Comparison of ENCODE assay signal across 11 mouse cellular contexts in genomic region chr4:139500814-139501213, GRCm38 (mm10). TPM values are rescaled to one million over a fixed set of nuclear protein-coding genes. Genes with fewer than 3 reads are reported as not detected.
DNase-seq lines count a peak whose midpoint lies in the region; ATAC-seq and TF ChIP-seq lines count a peak whose summit lies in the region.
"Had no signal": no experiment of that assay in that cellular context is flagged by ENCODE, and none has a peak within 500 bp of the region (broad histone marks: within the 10 kb centered on the region; RNA-seq: fewer than 3 reads in every experiment).

No protein-coding gene starts in this region.

- no peak for DNase-seq in forebrain, postnatal 0 days
- no peak for DNase-seq in forebrain, embryonic 11.5 days (ENCODE audit: low spot score)
- DNase-seq in stomach, postnatal 0 days (ENCODE audit: low spot score): no peak
- peak; percentile 43 to 66 for DNase-seq in gastrocnemius, postnatal 4 days (ENCODE audit: low spot score in 2 of 2)
- no peak for DNase-seq in T-cell, adult 2 months (ENCODE audit: low spot score)
- DNase-seq in adipocyte (ENCODE audit: low spot score): no peak
- DNase-seq in MN1 (ENCODE audit: low spot score): no peak
- DNase-seq: kidney, adult 2 months had no signal

- H3K9ac ChIP-seq in forebrain, postnatal 0 days: no peak overlapping the region
- no peak overlapping the region for H3K9ac ChIP-seq in forebrain, embryonic 11.5 days (ENCODE audit: low read length)
- H3K9ac ChIP-seq in stomach, embryonic 16.5 days (ENCODE audit: low read length): 0 out of 2 replicates have a peak overlapping the region, but pooled peaks have one; percentile 38
- no peak overlapping the region for H3K9ac ChIP-seq in stomach, postnatal 0 days (ENCODE audit: low read length)
- H3K9ac ChIP-seq: limb, embryonic 15.5 days had no signal

- no peak for TF ChIP-seq CTCF in forebrain, postnatal 0 days (IDR thresholded peaks at IDR 0.05; ENCODE audit: low read depth)
- TF ChIP-seq CTCF in stomach, postnatal 0 days (IDR thresholded peaks at IDR 0.05; ENCODE audit: low read depth): no peak

- no peaks in the 10 kb centered on the region for H3K36me3 ChIP-seq in forebrain, postnatal 0 days (ENCODE audit: insufficient read depth)
- H3K36me3 ChIP-seq in forebrain, embryonic 11.5 days (ENCODE audit: control insufficient read depth, insufficient read depth, low read length): no peaks in the 10 kb centered on the region
- H3K36me3 ChIP-seq in stomach, embryonic 16.5 days (ENCODE audit: control insufficient read depth, insufficient read depth, low read length): no peaks in the 10 kb centered on the region
- no peaks in the 10 kb centered on the region for H3K36me3 ChIP-seq in stomach, postnatal 0 days (ENCODE audit: control insufficient read depth, insufficient read depth, low read length)
- H3K36me3 ChIP-seq: limb, embryonic 15.5 days had no signal

- H3K27me3 ChIP-seq in forebrain, postnatal 0 days (ENCODE audit: insufficient read depth, low read length): no peaks in the 10 kb centered on the region
- no peaks in the 10 kb centered on the region for H3K27me3 ChIP-seq in forebrain, embryonic 11.5 days (ENCODE audit: control insufficient read depth, insufficient read depth, low read length)
- no peaks in the 10 kb centered on the region for H3K27me3 ChIP-seq in stomach, embryonic 16.5 days (ENCODE audit: control insufficient read depth, insufficient read depth, low read length)
- H3K27me3 ChIP-seq in stomach, postnatal 0 days (ENCODE audit: control insufficient read depth, insufficient read depth, low read length): no peaks in the 10 kb centered on the region
- H3K27me3 ChIP-seq: limb, embryonic 15.5 days had no signal

- peak; percentile 45 for ATAC-seq in forebrain, postnatal 0 days
- ATAC-seq in forebrain, embryonic 11.5 days (replicated peaks; ENCODE audit: low FRiP score): no peak
- no peak for ATAC-seq in stomach, embryonic 16.5 days (ENCODE audit: insufficient read depth, low FRiP score)
- no peak for ATAC-seq in stomach, postnatal 0 days (ENCODE audit: low FRiP score, low TSS enrichment)

- WGBS in forebrain, postnatal 0 days: 46% methylated on average over 14 of the region's 14 CpGs
- WGBS in forebrain, embryonic 11.5 days: 72% methylated on average over 14 of the region's 14 CpGs
- WGBS in stomach, embryonic 16.5 days: 60% methylated on average over 14 of the region's 14 CpGs
- 52% methylated on average over 14 of the region's 14 CpGs for WGBS in stomach, postnatal 0 days

- no peaks in the 10 kb centered on the region for H3K4me1 ChIP-seq in forebrain, postnatal 0 days (ENCODE audit: insufficient read depth)
- no peaks in the 10 kb centered on the region for H3K4me1 ChIP-seq in forebrain, embryonic 11.5 days (replicated peaks; ENCODE audit: control insufficient read depth, insufficient read depth, low read length)
- no peaks in the 10 kb centered on the region for H3K4me1 ChIP-seq in stomach, embryonic 16.5 days (ENCODE audit: control insufficient read depth, insufficient read depth, low read length)
- no peaks in the 10 kb centered on the region for H3K4me1 ChIP-seq in stomach, postnatal 0 days (replicated peaks; ENCODE audit: control insufficient read depth, insufficient read depth)

- no peak overlapping the region for H3K4me3 ChIP-seq in forebrain, postnatal 0 days (ENCODE audit: low read depth, low read length)
- no peak overlapping the region for H3K4me3 ChIP-seq in forebrain, embryonic 11.5 days (ENCODE audit: low read depth, low read length)
- H3K4me3 ChIP-seq in stomach, embryonic 16.5 days (replicated peaks; ENCODE audit: low read length): no peak overlapping the region
- H3K4me3 ChIP-seq in stomach, postnatal 0 days (ENCODE audit: low read depth, low read length): no peak overlapping the region
- H3K4me3 ChIP-seq: erythroblast, embryonic 14.5 days; limb, embryonic 15.5 days had no signal

- H3K4me2 ChIP-seq in forebrain, postnatal 0 days (ENCODE audit: low read depth): no peak overlapping the region
- no peak overlapping the region for H3K4me2 ChIP-seq in forebrain, embryonic 11.5 days (ENCODE audit: low read depth, low read length, severe bottlenecking)
- H3K4me2 ChIP-seq in stomach, embryonic 16.5 days (ENCODE audit: low read depth, low read length): no peak overlapping the region
- no peak overlapping the region for H3K4me2 ChIP-seq in stomach, postnatal 0 days (replicated peaks; ENCODE audit: low read depth)
- H3K4me2 ChIP-seq: limb, embryonic 15.5 days had no signal

- H3K27ac ChIP-seq in forebrain, postnatal 0 days (ENCODE audit: low read depth, low read length): no peak overlapping the region
- no peak overlapping the region for H3K27ac ChIP-seq in forebrain, embryonic 11.5 days (ENCODE audit: low read depth, low read length)
- no peak overlapping the region for H3K27ac ChIP-seq in stomach, embryonic 16.5 days (ENCODE audit: low read length)
- H3K27ac ChIP-seq in stomach, postnatal 0 days (replicated peaks): no peak overlapping the region
- H3K27ac ChIP-seq: limb, embryonic 15.5 days had no signal

- TF ChIP-seq EP300 in stomach, postnatal 0 days (optimal IDR thresholded peaks at IDR 0.05): no peak

- H3K9me3 ChIP-seq in forebrain, postnatal 0 days (ENCODE audit: low read length): no peaks in the 10 kb centered on the region
- H3K9me3 ChIP-seq in forebrain, embryonic 11.5 days (ENCODE audit: control insufficient read depth, low read length): no peaks in the 10 kb centered on the region
- H3K9me3 ChIP-seq in stomach, embryonic 16.5 days (replicated peaks; ENCODE audit: control insufficient read depth, low read length): peaks cover 8% of the 10 kb centered on the region; the same call in 1 of the 2 replicates
- no peaks in the 10 kb centered on the region for H3K9me3 ChIP-seq in stomach, postnatal 0 days (ENCODE audit: control insufficient read depth, low read length)
- H3K9me3 ChIP-seq: limb, embryonic 15.5 days had no signal

RNA-seq across cellular contexts. Expression of gene Iffo2, which starts 29.5 kb away (rescaled TPM):
- total RNA-seq in forebrain, postnatal 0 days (2014; rRNA removed): 13.8 and 15.8 TPM in 2 replicates
- 3.5 and 5.3 TPM in 2 replicates for polyA plus RNA-seq in forebrain, postnatal 0 days (2015; fragmentation: Nextera tagmentation; extraction: Ambion mirVana)
- polyA plus RNA-seq in forebrain, embryonic 11.5 days (2014; fragmentation: Nextera tagmentation; extraction: Ambion mirVana): 2.5 and 3.5 TPM in 2 replicates
- 1.8 and 2.4 TPM in 2 replicates for polyA plus RNA-seq in stomach, embryonic 16.5 days (2015; fragmentation: Nextera tagmentation; extraction: Ambion mirVana)
- polyA plus RNA-seq in stomach, postnatal 0 days (2015; fragmentation: Nextera tagmentation; extraction: Ambion mirVana): 3.8 and 4.0 TPM in 2 replicates
- total RNA-seq in gastrocnemius, postnatal 4 days (2021): 10 to 100 TPM; 11.5 to 11.8 TPM
- polyA plus RNA-seq: erythroblast, embryonic 14.5 days had no signal

Comparison
In these comparisons a context has a peak if more than half of its experiments do, and no peak if none do; other contexts are left out.
1. DNase-seq: peak in gastrocnemius, postnatal 4 days (2 of 2); none in forebrain, postnatal 0 days (single experiment), forebrain, embryonic 11.5 days (single experiment), stomach, postnatal 0 days (single experiment), T-cell, adult 2 months (single experiment), adipocyte (single experiment) and MN1 (single experiment).